Mouse (Mus musculus) spleen, embryonic (tissue): ENCODE measurements around the gene Slc22a17.
"Not testable (repeated sequence)": the region's sequence is repeated elsewhere in the genome, so short reads cannot be mapped to it uniquely, and the experiment has no call there.

Source experiments
- CTCF ChIA-PET: fragments of 350-600 bp; sonication (Branson Sonifier 250); formaldehyde crosslinking; loops from one replicate; lab custom pipeline; 2022; lab: Charles Lee

The Slc22a17 gene

GRCm38 (mm10) chr14:54912886-54913285, at the start of gene Slc22a17:
Slc22a17 (minus strand) TSS chr14:54913132.
- CTCF ChIA-PET, result no interaction called here

DNA sequence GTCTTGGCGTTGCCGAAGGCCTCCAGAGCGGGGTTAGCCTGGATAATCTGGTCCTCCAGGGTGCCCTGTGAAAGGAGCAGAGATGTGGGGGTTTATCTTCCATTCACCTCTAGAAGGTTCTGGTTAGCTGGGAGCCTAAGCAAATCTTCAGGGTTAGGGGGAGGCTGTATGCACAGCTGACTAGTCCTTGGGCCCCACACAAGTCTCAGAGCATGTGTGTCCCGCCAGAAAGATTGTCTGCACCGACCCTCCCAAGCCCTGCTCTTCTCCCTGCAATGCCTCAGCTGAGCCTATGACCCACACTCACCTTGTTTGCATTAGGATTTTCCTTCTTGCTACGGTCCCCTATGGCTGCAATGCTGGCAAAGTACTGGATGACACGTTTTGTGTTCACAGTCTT, 49.8 kb upstream of the Slc22a17 start:
- CTCF ChIA-PET, result no interaction called here

DNA sequence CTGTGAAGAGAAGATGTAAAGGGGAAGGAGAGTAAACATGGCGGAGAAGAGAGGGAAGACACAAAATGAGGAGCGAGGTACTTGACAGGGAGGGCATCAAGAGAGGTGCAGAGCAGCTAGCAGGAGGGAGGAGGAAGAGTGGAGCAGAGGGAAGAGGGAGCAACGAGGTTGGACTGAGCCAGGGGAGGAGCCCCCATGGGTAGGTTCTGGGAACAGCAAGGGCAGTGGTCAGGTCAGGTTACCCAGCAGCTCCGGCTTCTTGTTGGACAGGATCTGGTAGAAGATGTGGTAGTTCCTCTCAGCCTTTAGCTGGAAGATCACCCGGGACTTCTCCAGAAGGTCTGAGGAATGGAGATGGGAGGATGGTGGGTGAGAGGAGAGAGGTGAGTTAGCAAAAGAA, 48.6 kb upstream of the Slc22a17 start:
- CTCF ChIA-PET, result no interaction called here

GRCm38 (mm10) chr14:54960769-54961168, 47.8 kb upstream of the Slc22a17 start:
- CTCF ChIA-PET, result no interaction called here

GRCm38 (mm10) chr14:54959853-54960613, 47.1 kb upstream of the Slc22a17 start:
- CTCF ChIA-PET, result not testable (repeated sequence)

DNA sequence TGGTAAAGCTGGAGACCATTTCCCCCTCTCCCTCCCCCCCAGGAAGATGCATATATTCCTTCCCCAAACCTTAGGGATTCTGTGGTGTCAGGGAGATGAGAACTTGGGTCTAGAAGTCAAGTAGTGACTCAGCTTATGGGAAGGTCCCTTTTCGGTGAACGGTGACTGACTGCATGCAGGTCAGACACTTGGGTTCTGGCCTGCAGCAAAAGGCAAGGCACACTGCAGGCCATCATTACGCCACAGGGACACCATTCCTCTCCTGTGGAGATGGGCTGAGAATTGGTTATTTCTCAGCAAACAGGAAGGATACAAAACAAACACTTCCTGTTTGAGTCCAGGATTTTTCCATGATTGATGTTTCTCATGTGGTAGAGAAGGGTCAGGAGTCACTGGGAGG, 46.3 kb upstream of the Slc22a17 start:
- CTCF ChIA-PET, result no interaction called here

DNA sequence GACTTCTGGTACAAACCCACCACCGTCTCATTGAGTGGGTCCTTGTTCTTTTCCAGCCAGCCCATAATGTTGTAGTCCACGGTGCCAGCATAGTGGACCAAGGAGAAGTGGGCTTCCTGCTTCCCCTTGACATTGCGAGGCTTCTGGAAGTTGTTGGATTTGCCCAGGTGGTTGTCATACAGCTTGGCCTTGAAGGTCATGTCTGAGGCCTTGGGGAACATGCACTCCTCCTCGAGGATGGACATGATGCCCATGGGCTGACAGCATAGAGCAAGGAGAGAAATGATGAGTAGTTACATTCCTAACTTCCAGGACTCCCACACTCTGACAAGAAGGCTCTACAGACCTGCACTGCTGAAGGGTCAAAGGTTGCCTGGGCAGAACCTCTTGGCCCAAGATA, 45.6 kb upstream of the Slc22a17 start:
- CTCF ChIA-PET, result no interaction called here

GRCm38 (mm10) chr14:54956533-54956932, 43.6 kb upstream of the Slc22a17 start:
- CTCF ChIA-PET, result no interaction called here

DNA sequence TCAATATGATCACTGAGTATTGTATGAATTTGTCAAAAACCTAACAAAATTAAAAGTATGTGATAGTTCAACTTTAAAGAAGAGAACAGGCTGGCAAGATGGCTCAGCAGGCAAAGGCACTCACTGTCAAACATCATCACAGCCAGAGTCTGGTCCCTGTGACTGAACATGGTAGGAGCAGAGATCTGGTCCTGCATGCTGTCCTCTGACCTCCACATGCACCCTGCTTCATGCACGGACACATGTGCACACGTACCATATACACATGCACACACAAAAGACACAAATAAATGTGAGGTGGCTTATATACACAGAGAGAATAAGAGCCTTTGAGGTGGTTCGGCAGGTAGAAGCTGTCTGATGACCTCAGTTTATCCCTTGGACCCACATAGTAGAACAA, 42.5 kb upstream of the Slc22a17 start:
- CTCF ChIA-PET, result no interaction called here

- CTCF ChIA-PET, result interaction anchor here (0.6 kb wide), 1 partner anchor 16 kb away, joined by 3 read pairs; no protein-coding TSS in a partner anchor
Measured at GRCm38 (mm10) chr14:54954474-54954873, 41.5 kb upstream of the Slc22a17 start.

DNA sequence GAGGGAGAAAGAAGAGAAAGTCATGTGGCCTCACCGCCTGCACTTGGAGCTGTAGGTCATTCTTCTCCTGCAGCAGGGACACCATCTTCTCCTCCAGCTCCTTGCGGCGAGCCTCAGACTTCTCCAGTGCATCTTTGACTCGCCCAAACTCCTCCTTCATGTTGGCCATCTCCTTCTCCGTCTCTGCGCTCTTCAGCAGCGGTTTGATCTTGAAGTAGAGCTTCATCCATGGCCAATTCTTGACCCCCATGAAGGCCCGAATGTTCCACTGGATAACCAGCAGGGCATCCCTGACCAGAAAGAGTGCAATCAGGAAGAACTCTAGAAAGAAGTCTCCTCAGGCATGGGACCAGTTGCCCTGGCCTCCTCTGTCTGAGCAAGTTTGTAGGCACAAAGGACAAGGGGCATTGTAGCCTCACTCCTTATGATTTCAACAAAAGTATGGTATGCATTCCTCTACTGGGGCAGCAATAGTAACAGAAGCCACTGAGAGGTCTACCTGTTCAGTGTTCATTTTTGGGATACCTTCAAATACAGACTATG, 40.8 kb upstream of the Slc22a17 start:
- CTCF ChIA-PET, result no interaction called here

- CTCF ChIA-PET, result interaction anchor here (0.6 kb wide), 1 partner anchor 76 kb away, joined by 3 read pairs; no protein-coding TSS in a partner anchor
Measured at GRCm38 (mm10) chr14:54951587-54951986, 38.7 kb upstream of the Slc22a17 start.

DNA sequence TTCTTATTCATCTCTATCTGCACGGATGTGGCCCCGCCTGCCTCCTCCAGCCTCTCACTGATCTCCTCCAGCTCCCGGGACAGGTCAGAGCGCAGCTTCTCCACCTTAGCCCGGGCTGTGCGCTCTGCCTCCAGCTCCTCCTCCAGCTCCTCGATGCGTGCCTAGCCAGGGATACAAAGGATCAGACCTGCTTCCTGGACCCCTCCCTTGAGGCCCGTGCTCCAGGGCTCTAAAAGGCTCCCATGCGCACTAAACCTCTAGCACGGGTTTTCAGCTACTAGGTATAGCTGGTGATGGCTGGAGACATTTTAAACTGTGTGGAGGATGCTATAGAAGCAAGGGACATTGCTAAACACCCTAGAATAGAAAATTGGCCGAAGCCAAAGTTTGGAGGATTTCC, 37.6 kb upstream of the Slc22a17 start:
- CTCF ChIA-PET, result interaction anchor here (0.6 kb wide), 1 partner anchor 20 kb away, joined by 7 read pairs; no protein-coding TSS in a partner anchor

- CTCF ChIA-PET, result no interaction called here
Measured at GRCm38 (mm10) chr14:54948781-54949180, 35.8 kb upstream of the Slc22a17 start.

- CTCF ChIA-PET, result not testable (repeated sequence)
Measured at GRCm38 (mm10) chr14:54947008-54947407, 34.1 kb upstream of the Slc22a17 start.

GRCm38 (mm10) chr14:54945975-54946704, 33.2 kb upstream of the Slc22a17 start:
- CTCF ChIA-PET, result interaction anchor here (0.5 kb wide), 1 partner anchor 80 kb away, joined by 14 read pairs; no protein-coding TSS in a partner anchor

DNA sequence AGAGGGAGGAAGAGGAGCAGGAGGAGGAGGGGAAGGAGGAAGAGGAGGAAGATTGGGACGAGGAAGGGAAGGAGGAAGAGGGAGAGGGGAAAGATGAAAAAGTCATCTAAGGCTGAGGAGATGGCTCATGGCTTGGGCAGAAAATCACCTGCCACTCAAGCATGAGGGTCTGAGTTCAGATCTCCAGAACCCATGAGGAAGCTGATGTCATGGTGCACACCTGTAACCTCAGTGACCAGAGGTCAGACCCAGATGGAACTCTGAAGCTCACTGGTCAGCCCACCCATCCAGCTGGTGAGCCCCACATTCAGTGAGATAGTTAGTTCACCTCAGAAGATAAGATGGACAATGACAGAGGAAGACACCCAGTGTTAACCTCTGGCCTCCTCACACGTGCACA, 32.0 kb upstream of the Slc22a17 start:
- CTCF ChIA-PET, result no interaction called here

DNA sequence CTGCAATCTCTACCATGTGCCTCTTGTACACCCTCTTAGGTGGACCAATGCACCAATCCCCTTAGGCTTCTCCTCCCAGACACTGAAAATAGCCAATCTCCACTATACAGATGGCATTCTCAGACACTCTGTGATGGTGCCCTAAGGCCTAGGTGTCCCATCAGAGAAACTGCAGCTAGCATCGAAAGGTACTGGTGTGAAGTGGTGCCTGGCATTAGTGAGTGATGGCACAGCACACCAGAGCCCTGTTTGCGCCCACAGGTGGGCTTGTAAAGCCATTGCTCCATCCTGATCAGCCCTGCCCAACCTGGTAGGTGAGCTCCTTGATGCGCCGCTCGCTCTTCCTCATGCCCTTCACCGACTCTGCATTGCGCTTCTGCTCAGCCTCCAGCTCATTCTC, 31.0 kb upstream of the Slc22a17 start:
- CTCF ChIA-PET, result no interaction called here

- CTCF ChIA-PET, result no interaction called here
Measured at GRCm38 (mm10) chr14:54942479-54942878, 29.5 kb upstream of the Slc22a17 start.

GRCm38 (mm10) chr14:54941024-54941978, 28.4 kb upstream of the Slc22a17 start:
- CTCF ChIA-PET, result interaction anchor here (0.7 kb wide), 1 partner anchor 116 kb away, joined by 7 read pairs; no protein-coding TSS in a partner anchor

- CTCF ChIA-PET, result no interaction called here
Measured at GRCm38 (mm10) chr14:54940176-54940530, 27.2 kb upstream of the Slc22a17 start.
